Mouse (Mus musculus) stomach, embryonic 14.5 days (tissue): ENCODE data around the gene Trim66. TPM values are rescaled to one million over a fixed set of nuclear protein-coding genes. Genes with fewer than 3 reads are reported as not detected.
A peak's percentile ranks its signal among the peaks of the same experiment; 100 is the strongest.

Experiments
- ATAC-seq: fragments of 200-750 bp; cut with Nextera tagmentation; 2 replicates; pipeline ENCODE4 v1.8.0; 2017; ENCODE audit warnings: low read depth, moderate TSS enrichment; ENCODE audit not compliant: insufficient number of reproducible peaks, insufficient read depth, low FRiP score
- H3K27ac ChIP-seq: fragments of 300-500 bp; sonication (generic); 2 replicates; pipeline ENCODE4 v1.5.1; 2014; ENCODE audit warnings: mild to moderate bottlenecking, low read length, moderate library complexity, mixed read lengths
- H3K27me3 ChIP-seq: fragments of 300-500 bp; sonication (generic); 2 replicates; pipeline ENCODE4 v1.6.1; 2014; ENCODE audit warnings: low read length, control low read depth, mixed read lengths; ENCODE audit not compliant: control insufficient read depth, insufficient read depth
- H3K36me3 ChIP-seq: fragments of 300-500 bp; sonication (generic); 2 replicates; pipeline ENCODE4 v1.6.1; 2014; ENCODE audit warnings: mild to moderate bottlenecking, control low read depth, low read length, moderate library complexity, mixed read lengths; ENCODE audit not compliant: control insufficient read depth, insufficient read depth
- H3K4me1 ChIP-seq: fragments of 300-500 bp; sonication (generic); 2 replicates; pipeline ENCODE4 v1.6.1; 2014; ENCODE audit warnings: low read length, control low read depth, mixed read lengths; ENCODE audit not compliant: control insufficient read depth, insufficient read depth
- H3K4me2 ChIP-seq: fragments of 300-500 bp; sonication (generic); replicated peaks from 2 replicates; pipeline ENCODE4 v1.6.1; 2014; ENCODE audit warnings: low read depth, low read length, control low read depth
- H3K4me3 ChIP-seq: fragments of 300-500 bp; sonication (generic); 2 replicates; pipeline ENCODE4 v1.5.1; 2014; ENCODE audit warnings: low read depth, low read length, control low read depth
- H3K9ac ChIP-seq: fragments of 300-500 bp; sonication (generic); replicated peaks from 2 replicates; pipeline ENCODE4 v1.6.1; 2014; ENCODE audit warnings: low read depth, mild to moderate bottlenecking, control low read depth, low read length, moderate library complexity, mixed read lengths
- H3K9me3 ChIP-seq: fragments of 300-500 bp; sonication (generic); 2 replicates; pipeline ENCODE4 v1.6.1; 2016; ENCODE audit warnings: low read depth, low read length, control low read depth; ENCODE audit not compliant: control insufficient read depth
- WGBS: fragments of 180-500 bp; shearing (Covaris S2); extraction: QIAGEN DNeasy Blood & Tissue Kit; methylation state at CpG from one replicate; pipeline ENCODE4 v1.1.7; 2014; 5-methylcytosine and 5-hydroxymethylcytosine counted together
- polyA plus RNA-seq: library from polyadenylated mRNA; unstranded; fragments of >200 nt; fragmentation: Nextera tagmentation; extraction: Ambion mirVana; gene quantifications from 2 replicates; pipeline ENCODE4 v1.2.1, GENCODE M21; 2014

Trim66 gene
- 0.04 and 0.09 TPM in 2 replicates for polyA plus RNA-seq

DNA sequence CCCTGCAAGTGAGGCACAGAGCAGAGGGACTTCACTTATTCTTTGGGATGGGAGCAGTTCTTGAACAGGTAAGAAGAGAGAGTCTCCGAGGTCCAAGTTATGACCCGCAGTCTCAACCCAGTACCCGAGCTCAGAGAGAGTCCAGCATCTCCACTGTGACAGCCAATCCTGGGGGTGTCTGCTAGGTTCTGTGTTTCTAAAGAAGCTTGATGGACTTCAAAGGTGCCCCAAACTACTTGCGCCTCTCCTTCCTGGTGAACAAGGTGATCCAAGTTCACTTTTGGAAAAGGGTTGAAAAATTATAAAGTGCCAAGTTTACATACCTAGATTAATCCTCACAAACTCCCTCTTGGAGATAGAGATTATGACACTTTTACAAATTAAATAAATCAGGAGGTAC lies at the start of gene Trim66:
Trim66 (minus strand) TSS at position 101 of the 400 bp plus-strand sequence.
- Histone ChIP-seq H3K27ac (no peak within 1 kb of the TSS), H3K9me3 (no peaks in the 10 kb centered on the region), H3K27me3 (no peaks in the 10 kb centered on the region), H3K4me1 (no peaks in the 10 kb centered on the region), H3K4me2 (no peak within 1 kb of the TSS), H3K4me3 (no peak within 1 kb of the TSS), H3K9ac (no peak within 1 kb of the TSS), H3K36me3 (no peaks in the 10 kb centered on the region)
- ATAC-seq = no peak
- 89% methylated on average over 4 of the region's 4 CpGs for WGBS

DNA sequence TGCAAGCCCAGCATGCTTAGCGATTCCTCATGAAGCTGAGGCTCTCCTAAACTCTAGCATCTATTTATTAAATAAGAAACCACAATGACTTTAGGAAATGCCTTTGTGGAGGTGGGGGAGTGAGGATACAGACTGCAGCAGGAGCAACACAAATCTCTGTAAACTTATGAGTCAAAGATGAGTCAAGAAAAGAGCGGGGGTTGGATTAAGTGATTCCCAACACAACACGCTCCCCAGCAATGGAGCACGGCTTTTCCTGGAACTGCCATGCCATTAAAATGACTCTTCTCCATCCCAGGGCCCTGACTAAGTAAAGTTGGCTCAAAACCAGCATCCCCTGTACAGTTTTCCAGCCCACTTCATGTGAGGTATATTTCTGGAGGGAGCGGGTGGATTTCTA lies 38.8 kb upstream of the Trim66 start:
- Histone ChIP-seq H3K9ac (no peak overlapping the region), H3K27ac (no peak overlapping the region), H3K4me3 (no peak overlapping the region), H3K9me3 (no peaks in the 10 kb centered on the region), H3K36me3 (peaks cover 19% of the 10 kb centered on the region), H3K4me2 (no peak overlapping the region), H3K27me3 (no peaks in the 10 kb centered on the region), H3K4me1 (no peaks in the 10 kb centered on the region; the same call in 1 of the 2 replicates)
- ATAC-seq = no peak
- WGBS = 90% methylated on average over 5 of the region's 5 CpGs

DNA sequence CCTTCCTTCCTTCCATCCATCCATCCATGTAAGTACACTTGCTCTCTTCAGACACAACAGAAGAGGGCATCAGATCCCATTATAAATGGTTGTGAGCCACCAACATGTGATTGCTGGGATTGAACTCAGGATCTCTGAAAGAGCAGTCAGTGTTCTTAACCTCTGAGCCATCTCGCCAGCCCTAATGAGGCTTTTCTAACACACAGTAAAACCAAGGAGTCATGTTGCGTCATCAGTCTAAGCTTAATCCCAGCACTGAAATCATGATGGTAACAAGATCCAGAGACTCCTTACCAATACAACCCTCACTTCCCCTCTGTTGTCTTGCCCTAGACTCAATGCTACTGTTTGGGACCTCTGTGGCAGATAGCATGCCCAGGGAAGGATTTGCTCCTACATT lies 38.3 kb upstream of the Trim66 start:
- 86% methylated on average over 2 of the region's 2 CpGs for WGBS
- no peak overlapping the region for H3K4me3 ChIP-seq
- H3K9ac ChIP-seq = no peak overlapping the region
- ATAC-seq = no peak
- no peak overlapping the region for H3K27ac ChIP-seq
- no peaks in the 10 kb centered on the region for H3K9me3 ChIP-seq
- H3K4me1 ChIP-seq = no peaks in the 10 kb centered on the region; the same call in 1 of the 2 replicates
- H3K4me2 ChIP-seq = no peak overlapping the region
- no peaks in the 10 kb centered on the region for H3K27me3 ChIP-seq
- H3K36me3 ChIP-seq = peaks cover 19% of the 10 kb centered on the region

DNA sequence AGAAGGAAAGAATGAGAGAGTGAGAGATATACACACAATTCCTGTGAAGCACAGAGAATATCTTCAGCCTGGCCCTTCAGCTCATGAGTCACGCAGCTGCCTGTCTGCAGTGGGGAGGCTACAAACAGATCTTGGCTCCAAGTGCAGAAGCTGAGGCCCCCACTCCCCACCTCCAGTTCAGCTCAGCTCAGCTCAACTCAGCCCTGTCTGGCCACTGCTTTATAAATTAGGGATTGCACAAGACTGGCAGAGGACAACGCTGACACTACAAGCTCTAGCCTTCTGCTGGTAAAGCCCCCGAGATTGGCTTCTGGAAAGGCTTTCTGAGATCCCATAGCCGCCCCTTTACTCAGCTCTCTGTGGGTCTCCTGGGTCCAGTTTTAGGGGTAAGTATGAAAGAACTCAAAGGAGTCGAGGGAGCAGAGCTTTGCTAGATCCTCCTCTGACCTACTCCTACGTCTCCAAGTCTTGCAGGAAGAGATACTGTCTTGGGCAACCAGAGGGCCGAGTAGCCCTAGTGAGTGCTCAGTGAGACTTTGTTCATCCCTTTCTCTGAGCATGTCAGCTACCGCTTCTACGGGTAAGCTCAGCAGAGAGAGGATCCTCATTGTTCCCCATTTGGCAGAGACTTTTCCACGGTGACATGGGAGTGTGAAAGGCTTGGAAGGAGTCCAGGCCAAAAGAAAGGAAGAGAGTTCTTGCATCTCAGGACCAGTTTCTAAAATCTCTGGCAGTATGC lies 37.5 kb upstream of the Trim66 start:
- Histone ChIP-seq H3K36me3 (peaks cover 14% of the 10 kb centered on the region), H3K9ac (no peak overlapping the region), H3K27me3 (no peaks in the 10 kb centered on the region), H3K4me1 (no peaks in the 10 kb centered on the region; the same call in 1 of the 2 replicates), H3K4me3 (no peak overlapping the region), H3K27ac (peak overlapping the region; percentile 61; the same call in 1 of the 2 replicates), H3K9me3 (no peaks in the 10 kb centered on the region), H3K4me2 (no peak overlapping the region)
- 79% methylated on average over 10 of the region's 10 CpGs for WGBS
- ATAC-seq = no peak

DNA sequence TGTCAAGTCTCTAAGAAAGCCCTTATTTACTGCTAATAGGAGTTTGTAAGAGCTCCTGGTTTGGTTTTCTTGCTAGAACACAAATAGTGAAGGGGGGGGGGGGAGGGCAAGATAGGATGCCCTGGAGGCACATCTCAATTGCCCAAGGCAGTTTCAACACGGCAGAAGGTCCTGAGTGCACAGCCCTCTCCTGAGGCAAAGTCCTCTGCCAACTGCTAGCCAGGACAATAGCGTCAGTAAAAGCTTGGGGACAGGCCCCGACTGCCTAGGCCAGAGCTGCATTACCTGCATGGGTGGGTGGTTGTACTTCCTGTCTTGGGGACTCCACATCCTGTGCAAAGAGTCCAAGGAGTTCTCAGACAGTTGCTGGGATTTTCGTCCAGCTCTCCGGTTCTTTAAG lies 36.9 kb upstream of the Trim66 start:
- Histone ChIP-seq H3K36me3 (peaks cover 18% of the 10 kb centered on the region), H3K9me3 (no peaks in the 10 kb centered on the region), H3K4me2 (no peak overlapping the region), H3K27me3 (no peaks in the 10 kb centered on the region), H3K4me1 (no peaks in the 10 kb centered on the region; the same call in 1 of the 2 replicates), H3K9ac (no peak overlapping the region), H3K27ac (0 out of 2 replicates have a peak overlapping the region, but pooled peaks have one; percentile 61), H3K4me3 (no peak overlapping the region)
- ATAC-seq = no peak
- 79% methylated on average over 5 of the region's 5 CpGs for WGBS

DNA sequence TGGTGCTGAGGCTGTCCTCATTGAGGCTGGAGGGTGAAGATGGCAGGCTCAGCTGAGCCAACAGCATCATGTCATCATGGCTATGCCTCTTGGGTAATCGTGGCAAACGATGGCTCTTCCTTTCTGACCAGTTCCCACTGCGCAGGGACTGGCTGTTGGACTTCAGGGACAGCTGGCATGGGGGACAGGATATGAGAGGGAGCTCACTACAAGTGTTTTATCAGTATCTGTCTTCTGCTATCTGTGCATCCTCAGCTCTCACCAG lies 34.4 kb upstream of the Trim66 start:
- H3K4me2 ChIP-seq = no peak overlapping the region
- H3K9ac ChIP-seq = no peak overlapping the region
- H3K4me1 ChIP-seq = no peaks in the 10 kb centered on the region; the same call in 1 of the 2 replicates
- H3K27ac ChIP-seq = peak overlapping the region; percentile 4; the same call in 1 of the 2 replicates
- 86% methylated on average over 3 of the region's 3 CpGs for whole genome bisulfite sequencing
- ATAC-seq = no peak
- no peaks in the 10 kb centered on the region for H3K27me3 ChIP-seq
- H3K36me3 ChIP-seq = peaks cover 31% of the 10 kb centered on the region
- no peak overlapping the region for H3K4me3 ChIP-seq
- no peaks in the 10 kb centered on the region for H3K9me3 ChIP-seq

DNA sequence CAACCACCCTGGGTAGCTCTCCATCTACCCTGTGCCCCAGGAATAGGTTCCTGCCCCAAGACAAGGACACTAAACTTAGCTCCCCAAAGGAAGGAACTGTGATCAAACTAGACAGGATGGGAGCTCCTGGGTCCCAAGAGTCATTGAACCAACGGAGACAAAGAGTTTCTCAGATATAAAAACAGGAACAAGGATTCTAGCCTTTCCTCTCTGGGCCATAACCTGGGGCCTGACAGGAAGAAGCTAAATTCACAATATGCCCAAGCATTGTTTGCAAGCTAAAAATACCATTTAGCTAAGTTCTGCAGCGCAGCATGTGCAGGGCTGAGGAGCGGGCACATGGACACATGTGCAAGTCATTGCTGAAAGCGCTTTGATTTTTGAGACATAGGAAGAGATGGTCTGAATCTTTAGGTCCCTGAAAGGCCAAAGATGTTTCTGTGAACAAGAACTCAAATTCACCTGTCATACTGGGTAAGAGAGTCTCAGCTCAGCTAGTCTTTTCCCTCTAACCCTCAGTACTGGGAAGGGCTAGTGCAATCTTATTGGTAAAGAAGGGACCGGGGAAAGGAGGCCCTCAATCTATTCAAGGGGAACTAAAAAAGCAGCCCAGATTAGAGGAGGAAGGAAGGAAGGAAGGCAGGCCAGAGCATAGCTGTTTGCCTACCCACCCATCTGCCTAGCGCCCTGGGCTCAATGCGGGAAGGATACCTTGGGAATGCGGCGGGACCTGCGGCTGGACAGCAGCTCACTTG lies 33.9 kb upstream of the Trim66 start:
- Histone ChIP-seq H3K27me3 (no peaks in the 10 kb centered on the region), H3K4me1 (no peaks in the 10 kb centered on the region; the same call in 1 of the 2 replicates), H3K9ac (no peak overlapping the region), H3K4me3 (no peak overlapping the region), H3K9me3 (no peaks in the 10 kb centered on the region), H3K27ac (peak overlapping the region; percentile 4; the same call in 1 of the 2 replicates), H3K36me3 (peaks cover 31% of the 10 kb centered on the region), H3K4me2 (no peak overlapping the region)
- 82% methylated on average over 10 of the region's 10 CpGs for WGBS
- ATAC-seq = no peak

DNA sequence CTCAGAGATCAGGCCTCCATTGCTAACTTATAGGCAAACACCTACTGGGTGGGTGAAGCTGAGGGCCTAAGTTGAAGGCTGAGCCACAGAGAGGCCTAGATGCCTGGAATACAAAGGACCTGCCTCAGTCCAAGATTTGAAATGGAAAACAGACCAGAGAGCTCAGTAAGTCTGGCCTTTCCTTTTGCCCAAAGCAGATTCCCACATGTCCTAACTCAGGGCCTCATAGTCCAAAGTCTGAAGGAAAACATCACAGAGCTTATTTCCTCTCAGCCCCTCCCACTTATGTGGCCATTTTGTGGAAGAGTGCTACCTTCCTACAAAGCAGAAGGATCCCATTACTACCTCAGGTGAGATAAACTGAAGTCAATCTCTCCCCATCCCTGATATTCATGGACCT lies 33.0 kb upstream of the Trim66 start:
- Histone ChIP-seq H3K4me2 (no peak overlapping the region), H3K9ac (no peak overlapping the region), H3K4me1 (no peaks in the 10 kb centered on the region; the same call in 1 of the 2 replicates), H3K27ac (no peak overlapping the region), H3K27me3 (no peaks in the 10 kb centered on the region), H3K36me3 (peaks cover 35% of the 10 kb centered on the region), H3K9me3 (no peaks in the 10 kb centered on the region), H3K4me3 (no peak overlapping the region)
- ATAC-seq = no peak
